Mouse (Mus musculus) ovary, postnatal 10 days (tissue): Measurements from ENCODE around the gene Naaa.
A peak's percentile ranks its signal among the peaks of the same experiment; 100 is the strongest.

Source experiments
- DNase-seq: peaks from one replicate; pipeline ENCODE4 v3.0.0; 2022; ENCODE audit warnings: low spot score

The Naaa gene

GRCm38 (mm10) chr5:92263761-92264359 is 14.1 kb downstream of the Naaa start:
- DNase-seq = peak; percentile 15

- DNase-seq = no peak
Measured at GRCm38 (mm10) chr5:92262646-92263045, 15.3 kb downstream of the Naaa start.

GRCm38 (mm10) chr5:92256218-92256617 is 21.8 kb downstream of the Naaa start, which contains the start of gene Ppef2:
Gene Ppef2, minus strand, starts transcription at chr5:92256278.
- no peak for DNase-seq

DNA sequence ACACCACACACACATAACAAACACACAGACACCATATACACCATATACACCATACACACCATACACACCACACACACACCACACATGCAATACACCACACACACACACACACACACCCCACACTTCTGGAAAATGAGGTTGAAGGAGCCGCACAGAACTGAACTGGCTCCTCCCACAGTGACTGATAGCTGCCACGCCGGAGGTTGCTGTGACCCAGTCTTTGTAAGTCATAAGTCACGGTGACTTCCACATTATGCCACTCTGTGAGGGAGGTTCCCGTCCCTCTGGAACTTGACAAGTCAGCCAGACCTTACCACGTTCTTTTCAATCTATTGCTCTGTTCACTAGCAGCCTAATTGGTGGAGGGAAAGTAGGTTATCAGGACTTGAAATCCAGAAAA is 23.5 kb downstream of the Naaa start:
- no peak for DNase-seq

DNA sequence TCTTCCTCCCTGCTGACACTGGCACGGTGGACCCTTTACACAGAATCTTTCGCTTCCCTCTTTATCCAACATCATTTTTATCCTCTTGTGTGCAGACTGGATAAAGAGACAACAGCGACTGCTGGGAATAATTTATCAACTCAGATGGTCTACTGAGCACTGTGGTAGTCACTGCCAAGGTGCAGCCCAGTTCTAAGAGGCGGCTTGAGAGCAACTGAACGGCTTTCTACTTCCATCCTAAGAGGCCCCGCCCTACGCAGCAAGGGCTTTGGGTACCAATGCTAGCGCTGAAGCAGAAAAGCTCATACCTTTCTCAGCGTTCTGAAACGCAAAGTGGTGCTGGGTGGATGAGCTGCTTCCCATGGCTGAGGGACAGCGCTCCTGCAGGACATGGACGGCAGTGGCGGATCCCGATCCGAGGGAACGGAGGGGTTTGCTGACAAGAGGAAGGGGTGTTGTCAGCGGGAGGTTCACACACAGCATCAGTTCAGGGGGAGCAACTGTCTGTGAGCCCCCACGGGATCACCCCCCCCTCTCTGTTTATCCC is 25.1 kb downstream of the Naaa start:
- no peak for DNase-seq

GRCm38 (mm10) chr5:92252031-92252430 is 25.9 kb downstream of the Naaa start:
- DNase-seq = no peak

- DNase-seq = no peak
Measured at GRCm38 (mm10) chr5:92248614-92249013, 29.4 kb downstream of the Naaa start.

GRCm38 (mm10) chr5:92245483-92245882 is 32.5 kb downstream of the Naaa start:
- no peak for DNase-seq

DNA sequence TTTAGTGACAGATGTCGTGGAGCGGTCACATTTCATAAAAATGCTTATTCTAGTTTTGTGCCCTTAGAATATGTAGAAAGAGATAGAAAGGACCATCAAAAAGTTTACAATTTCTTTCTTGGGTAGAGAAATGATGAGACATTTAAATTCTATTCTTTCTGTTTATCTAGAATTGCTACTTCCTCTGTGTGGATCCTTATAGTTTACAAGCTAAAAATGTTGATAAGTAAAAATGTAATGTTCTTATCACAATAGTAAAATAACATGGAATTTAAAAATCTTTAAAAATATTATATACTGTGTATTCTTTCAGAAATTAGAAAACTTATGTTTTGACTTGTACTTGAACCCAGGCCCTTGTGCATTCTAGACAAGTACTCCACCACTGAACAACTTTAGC is 33.1 kb downstream of the Naaa start:
- DNase-seq = no peak

DNA sequence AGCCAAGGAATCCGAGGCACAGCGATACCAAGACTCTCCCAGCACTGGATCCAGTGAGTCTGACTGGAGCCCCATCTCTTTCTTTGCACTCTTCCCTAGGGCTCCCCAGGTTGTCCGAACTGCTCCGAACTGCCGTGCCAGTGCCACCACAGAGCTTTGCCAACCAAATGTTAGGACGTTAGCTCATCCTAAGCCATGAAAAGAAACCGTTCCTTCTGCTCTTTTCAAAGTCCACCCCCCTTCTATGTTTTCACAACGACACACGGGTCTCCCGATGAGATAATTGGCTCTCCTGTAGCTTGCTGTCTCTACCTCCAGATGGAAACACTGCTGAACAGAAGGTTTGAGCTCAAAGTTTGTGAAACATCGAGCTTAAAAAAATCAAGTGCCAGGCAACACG is 37.2 kb downstream of the Naaa start:
- DNase-seq = no peak

DNA sequence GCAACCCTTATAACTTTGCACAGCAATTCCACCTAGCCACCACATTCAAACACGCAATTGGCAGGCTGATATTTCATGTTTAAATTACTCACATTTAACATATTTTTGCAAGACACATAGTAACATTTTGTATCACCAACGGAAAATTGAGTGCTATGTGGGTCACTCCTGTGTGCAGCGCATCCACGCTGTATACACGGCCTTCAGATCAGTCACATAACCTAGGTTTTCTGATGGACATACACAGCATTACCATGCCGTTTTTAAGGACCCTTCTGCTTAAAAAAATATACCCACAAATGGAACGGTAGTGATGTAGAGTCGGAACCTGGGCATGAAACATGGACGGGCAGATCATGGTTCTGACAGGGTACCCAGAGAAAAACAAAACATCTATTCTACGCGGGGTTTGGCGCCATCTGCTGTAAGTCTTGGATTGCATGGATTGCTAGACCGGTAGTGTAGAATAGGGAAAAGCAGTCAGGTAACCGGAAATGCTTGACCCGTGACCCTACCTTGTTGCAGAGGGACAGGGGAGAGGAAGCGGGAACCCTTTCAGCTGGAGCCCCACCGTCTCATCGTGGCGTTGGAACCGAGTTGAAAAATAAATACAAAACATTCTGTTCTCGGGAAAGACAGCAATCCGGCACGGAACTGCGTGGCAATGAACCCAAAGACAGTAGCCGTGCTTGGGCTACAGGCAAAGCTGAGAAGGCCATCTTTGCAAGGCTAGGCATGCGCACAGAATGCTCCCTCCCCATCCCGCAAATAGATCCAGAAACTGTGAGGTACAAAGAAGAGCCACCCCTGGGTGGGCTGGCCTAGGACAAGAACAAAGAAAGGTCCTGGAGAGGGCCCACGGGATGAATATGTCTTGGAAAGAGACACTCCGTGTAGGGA is 38.4 kb downstream of the Naaa start:
- DNase-seq = peak; percentile 18

GRCm38 (mm10) chr5:92234939-92235557 is 42.9 kb downstream of the Naaa start:
- DNase-seq = no peak

GRCm38 (mm10) chr5:92233366-92233765 is 44.6 kb downstream of the Naaa start:
- no peak for DNase-seq

DNA sequence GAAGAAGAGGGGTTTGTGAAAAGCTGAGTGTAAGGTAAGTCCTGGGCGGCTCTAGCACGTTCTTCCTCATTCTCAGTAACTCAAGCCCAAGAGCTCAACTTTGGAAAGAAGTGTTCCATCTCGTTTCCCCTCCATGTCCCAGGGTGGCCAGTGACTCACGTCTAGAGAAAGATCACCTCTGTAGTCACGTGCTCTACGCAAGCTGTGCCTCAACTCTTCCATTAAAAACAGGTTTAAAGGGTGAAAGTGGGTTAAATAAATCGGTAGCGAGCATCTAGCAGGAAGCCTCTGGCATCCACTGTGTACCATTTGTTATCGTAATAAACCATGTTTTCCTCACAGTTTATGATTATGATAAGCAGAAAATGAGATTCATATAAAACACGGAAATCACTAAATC is 46.1 kb downstream of the Naaa start:
- no peak for DNase-seq

DNA sequence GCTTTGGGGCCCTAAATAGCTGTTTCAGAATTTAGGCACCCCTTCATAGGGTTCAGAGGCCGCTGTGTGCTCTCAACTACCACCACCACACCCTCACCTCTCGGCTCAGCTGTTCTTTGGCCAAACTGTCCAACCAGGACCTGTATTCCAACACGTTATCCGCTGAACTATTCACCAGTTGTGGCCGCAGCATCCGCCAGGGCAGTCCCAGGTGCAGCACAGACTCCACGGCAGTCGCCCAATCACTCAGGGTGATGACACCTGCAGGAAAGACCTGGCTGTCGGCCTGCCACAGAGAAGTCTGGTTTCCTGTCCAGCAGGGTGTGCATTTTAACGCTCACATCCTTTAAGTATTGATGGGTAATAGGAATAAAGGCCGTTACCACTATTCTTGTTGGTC is 47.7 kb downstream of the Naaa start:
- no peak for DNase-seq

GRCm38 (mm10) chr5:92229514-92229913 is 48.5 kb downstream of the Naaa start:
- DNase-seq = no peak

- DNase-seq = no peak
Measured at GRCm38 (mm10) chr5:92228776-92229175, 49.2 kb downstream of the Naaa start.

DNA sequence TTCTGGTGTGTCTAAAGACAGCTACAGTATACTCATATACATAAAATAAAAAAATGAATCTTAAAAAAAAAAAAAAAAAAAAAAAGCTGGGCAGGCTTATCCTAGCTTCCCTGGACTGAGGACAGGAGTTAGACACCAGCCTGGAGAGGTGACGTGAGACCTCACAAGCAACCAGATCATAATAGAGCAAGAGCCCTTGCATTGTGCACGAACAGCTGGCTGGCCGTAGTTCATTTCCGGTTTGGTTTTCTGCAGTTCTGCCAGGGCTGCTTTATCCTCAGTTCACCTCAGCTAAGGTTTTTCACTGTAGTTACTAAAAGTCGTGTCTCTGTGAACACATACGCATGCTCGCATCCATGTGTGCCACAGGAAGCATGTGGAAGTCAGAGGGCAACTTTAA is 50.2 kb downstream of the Naaa start:
- no peak for DNase-seq

- no peak for DNase-seq
Measured at GRCm38 (mm10) chr5:92220287-92220902, 57.6 kb downstream of the Naaa start.

DNA sequence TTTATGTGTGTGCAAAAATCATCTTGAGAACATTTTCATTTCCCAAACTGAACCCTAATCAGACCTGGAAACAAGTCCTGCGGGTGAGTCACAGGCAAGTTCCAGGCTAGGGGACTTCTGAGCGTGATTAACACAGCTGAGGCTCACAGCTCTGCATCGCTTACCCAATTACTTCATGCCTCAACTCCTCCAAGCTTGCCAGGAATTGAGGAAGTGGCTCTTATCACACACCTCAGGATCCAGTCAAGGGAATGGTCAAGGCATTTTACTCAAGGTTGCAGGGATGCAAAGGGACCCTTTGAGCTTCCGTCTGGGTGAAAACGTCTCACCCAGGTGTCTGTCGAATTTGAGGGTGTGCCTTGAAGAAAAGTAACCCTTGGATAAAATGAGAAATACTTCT is 58.1 kb downstream of the Naaa start:
- no peak for DNase-seq

- DNase-seq = no peak
Measured at GRCm38 (mm10) chr5:92218915-92219793, 58.8 kb downstream of the Naaa start.
